Mouse (Mus musculus) bone marrow, adult 2 months (tissue): Measurements from ENCODE around the gene Lims1. TPM values are rescaled to one million over a fixed set of nuclear protein-coding genes. Genes with fewer than 3 reads are reported as not detected.

Source experiments
- H3K27ac ChIP-seq: fragments of 200-500 bp; 2 replicates; pipeline ENCODE4 v1.5.1; 2012; ENCODE audit warnings: low read depth, mild to moderate bottlenecking, control low read depth, inconsistent platforms, low read length; ENCODE audit not compliant: control insufficient read depth, poor library complexity, insufficient read depth
- H3K4me1 ChIP-seq: fragments of 200-500 bp; 2 replicates; pipeline ENCODE4 v1.6.1; 2011; ENCODE audit warnings: low read length; ENCODE audit not compliant: control insufficient read depth, insufficient read depth
- H3K4me3 ChIP-seq: fragments of 200-500 bp; replicated peaks from 2 replicates; pipeline ENCODE3; 2011; ENCODE audit warnings: mild to moderate bottlenecking, low read depth, low read length, control low read depth; ENCODE audit not compliant: control insufficient read depth
- CTCF ChIP-seq: fragments of 200-500 bp; IDR thresholded peaks from 2 replicates; pipeline ENCODE4 v1.5.1; 2011; ENCODE audit warnings: low read length, control low read depth; ENCODE audit not compliant: control insufficient read depth, insufficient read depth
- POLR2A ChIP-seq: fragments of 200-500 bp; IDR thresholded peaks from 2 replicates; pipeline ENCODE4 v1.6.1; 2011; ENCODE audit warnings: low read depth, mild to moderate bottlenecking, control low read depth, low read length, borderline replicate concordance; ENCODE audit not compliant: control insufficient read depth
- WGBS: fragments of 180-500 bp; shearing (Covaris S2); methylation state at CpG from one replicate; pipeline ENCODE4 v1.1.7; 2018; 5-methylcytosine and 5-hydroxymethylcytosine counted together
- polyA plus RNA-seq: library from polyadenylated mRNA; stranded (reverse); fragments of >200 nt; gene quantifications from 2 replicates; pipeline ENCODE4 v1.2.4, GENCODE M21; 2011; ENCODE audit warnings: low replicate concordance; ENCODE audit not compliant: missing spikeins, insufficient read depth, insufficient read length

The Lims1 gene
- polyA plus RNA-seq, 1 experiment, result 44.1 TPM

GRCm38 (mm10) chr10:58352364-58352763, 29.1 kb downstream of the Lims1 start:
- Histone ChIP-seq H3K4me3 (peak overlapping the region; percentile 81), H3K4me1 (peaks cover 3% of the 10 kb centered on the region), H3K27ac (no peak overlapping the region)
- 35% methylated on average over 3 of the region's 3 CpGs for WGBS
- TF ChIP-seq POLR2A, result no peak
- TF ChIP-seq CTCF, result no peak

- H3K4me1 ChIP-seq, result peaks cover 3% of the 10 kb centered on the region
- no peak overlapping the region for H3K27ac ChIP-seq
- 2% methylated on average over 3 of the region's 3 CpGs for WGBS
- no peak for TF ChIP-seq CTCF
- TF ChIP-seq POLR2A, result no peak
- peak overlapping the region; percentile 48 for H3K4me3 ChIP-seq
Measured at GRCm38 (mm10) chr10:58354561-58354960, 31.3 kb downstream of the Lims1 start.

GRCm38 (mm10) chr10:58356460-58356859, 33.2 kb downstream of the Lims1 start:
- Histone ChIP-seq H3K4me1 (peaks cover 1% of the 10 kb centered on the region), H3K27ac (no peak overlapping the region), H3K4me3 (no peak overlapping the region)
- WGBS, result 85% methylated on average over 3 of the region's 3 CpGs
- no peak for TF ChIP-seq POLR2A
- no peak for TF ChIP-seq CTCF

GRCm38 (mm10) chr10:58359123-58359522, 35.9 kb downstream of the Lims1 start:
- H3K4me3 ChIP-seq, result no peak overlapping the region
- H3K27ac ChIP-seq, result no peak overlapping the region
- TF ChIP-seq POLR2A (no peak), CTCF (no peak)
- 60% methylated on average over 2 of the region's 2 CpGs for WGBS
- H3K4me1 ChIP-seq, result no peaks in the 10 kb centered on the region; the same call in 1 of the 2 replicates

- H3K4me3 ChIP-seq, result no peak overlapping the region
- H3K4me1 ChIP-seq, result no peaks in the 10 kb centered on the region; the same call in 1 of the 2 replicates
- TF ChIP-seq POLR2A, result no peak
- no peak for TF ChIP-seq CTCF
- WGBS, result 79% methylated on average over 7 of the region's 7 CpGs
- H3K27ac ChIP-seq, result no peak overlapping the region
Measured at GRCm38 (mm10) chr10:58359952-58360351, 36.7 kb downstream of the Lims1 start.

GRCm38 (mm10) chr10:58362745-58363144, 39.5 kb downstream of the Lims1 start:
- peaks cover 1% of the 10 kb centered on the region; the same call in 1 of the 2 replicates for H3K4me1 ChIP-seq
- H3K27ac ChIP-seq, result no peak overlapping the region
- no peak for TF ChIP-seq CTCF
- no peak for TF ChIP-seq POLR2A
- WGBS, result 23% methylated on average over 1 of the region's 1 CpGs
- H3K4me3 ChIP-seq, result no peak overlapping the region

- 67% methylated on average over 5 of the region's 5 CpGs for WGBS
- Histone ChIP-seq H3K27ac (no peak overlapping the region), H3K4me1 (peaks cover 3% of the 10 kb centered on the region; the same call in 1 of the 2 replicates), H3K4me3 (no peak overlapping the region)
- TF ChIP-seq CTCF (no peak), POLR2A (no peak)
Measured at GRCm38 (mm10) chr10:58364770-58365515, 41.7 kb downstream of the Lims1 start.

- TF ChIP-seq CTCF (no peak), POLR2A (no peak)
- Histone ChIP-seq H3K27ac (peak overlapping the region; percentile 47; the same call in 1 of the 2 replicates), H3K4me3 (no peak overlapping the region), H3K4me1 (peaks cover 7% of the 10 kb centered on the region)
- 69% methylated on average over 7 of the region's 7 CpGs for WGBS
Measured at GRCm38 (mm10) chr10:58368791-58369706, 45.8 kb downstream of the Lims1 start.

GRCm38 (mm10) chr10:58369707-58370093, 46.4 kb downstream of the Lims1 start:
- WGBS, result 9% methylated on average over 3 of the region's 3 CpGs
- H3K4me3 ChIP-seq, result no peak overlapping the region
- TF ChIP-seq POLR2A, result no peak
- no peak for TF ChIP-seq CTCF
- H3K27ac ChIP-seq, result peak overlapping the region; percentile 47; the same call in 1 of the 2 replicates
- H3K4me1 ChIP-seq, result peaks cover 7% of the 10 kb centered on the region
